25 mouse cellular contexts compared by ENCODE assay signal in genomic region chr14:87467586-87467985, GRCm38 (mm10). TPM values are rescaled to one million over a fixed set of nuclear protein-coding genes. Genes with fewer than 3 reads are reported as not detected.
DNase-seq lines count a peak whose midpoint lies in the region; ATAC-seq and TF ChIP-seq lines count a peak whose summit lies in the region.
"Had no signal": no experiment of that assay in that cellular context is flagged by ENCODE, and none has a peak within 500 bp of the region (broad histone marks: within the 10 kb centered on the region; RNA-seq: fewer than 3 reads in every experiment).

No protein-coding gene starts in this region.

- WGBS in embryonic facial prominence, embryonic 14.5 days: 74% methylated on average over 12 of the region's 12 CpGs
- 87% methylated on average over 12 of the region's 12 CpGs for WGBS in embryonic facial prominence, embryonic 10.5 days
- WGBS in hindbrain, embryonic 11.5 days: 91% methylated on average over 12 of the region's 12 CpGs
- 82% methylated on average over 12 of the region's 12 CpGs for WGBS in hindbrain, embryonic 13.5 days
- WGBS in neural tube, embryonic 14.5 days: 82% methylated on average over 12 of the region's 12 CpGs
- 76% methylated on average over 12 of the region's 12 CpGs for WGBS in neural tube, embryonic 15.5 days

- no peak overlapping the region for H3K9ac ChIP-seq in embryonic facial prominence, embryonic 14.5 days (ENCODE audit: low read depth, low read length)
- no peak overlapping the region for H3K9ac ChIP-seq in hindbrain, embryonic 11.5 days (ENCODE audit: low read depth, low read length)
- H3K9ac ChIP-seq in hindbrain, embryonic 13.5 days: no peak overlapping the region
- no peak overlapping the region for H3K9ac ChIP-seq in neural tube, embryonic 14.5 days (replicated peaks; ENCODE audit: low read depth, low read length)
- no peak overlapping the region for H3K9ac ChIP-seq in neural tube, embryonic 15.5 days (replicated peaks)

- H3K9me3 ChIP-seq in embryonic facial prominence, embryonic 14.5 days (ENCODE audit: control insufficient read depth, low read length): no peaks in the 10 kb centered on the region
- no peaks in the 10 kb centered on the region for H3K9me3 ChIP-seq in embryonic facial prominence, embryonic 10.5 days
- no peaks in the 10 kb centered on the region for H3K9me3 ChIP-seq in hindbrain, embryonic 11.5 days (ENCODE audit: control insufficient read depth, low read length)
- no peaks in the 10 kb centered on the region for H3K9me3 ChIP-seq in hindbrain, embryonic 13.5 days
- no peaks in the 10 kb centered on the region for H3K9me3 ChIP-seq in neural tube, embryonic 14.5 days (ENCODE audit: control insufficient read depth, low read length)
- no peaks in the 10 kb centered on the region for H3K9me3 ChIP-seq in neural tube, embryonic 15.5 days (replicated peaks)
- H3K9me3 ChIP-seq: G1E had no signal

- peak; percentile 14 for DNase-seq in embryonic facial prominence, embryonic 14.5 days (ENCODE audit: low spot score)
- no peak for DNase-seq in embryonic facial prominence, embryonic 10.5 days (ENCODE audit: low spot score)
- no peak for DNase-seq in hindbrain, embryonic 11.5 days (ENCODE audit: low spot score)
- no peak for DNase-seq in layer of hippocampus, adult 2 months (ENCODE audit: low spot score in 2 of 2)
- no peak for DNase-seq in layer of hippocampus, adult 11-12 months (ENCODE audit: low spot score)
- DNase-seq: adrenal gland, postnatal 25 days; cerebellum, adult 18-20 months; cerebellum, postnatal 25 days; embryo, embryonic 11 days; gastrocnemius, postnatal 14 days; heart, adult 2 months; heart, postnatal 36 days; kidney, postnatal 14 days; layer of hippocampus, adult 9-11 months; left cerebral cortex, postnatal 4 days; lung, adult 18-20 months; lung, postnatal 14 days; right cerebral cortex, postnatal 4 days; thymus, adult 2 months had no signal

- H3K4me3 ChIP-seq in embryonic facial prominence, embryonic 14.5 days (ENCODE audit: low read depth, low read length): no peak overlapping the region
- no peak overlapping the region for H3K4me3 ChIP-seq in embryonic facial prominence, embryonic 10.5 days
- no peak overlapping the region for H3K4me3 ChIP-seq in hindbrain, embryonic 11.5 days (ENCODE audit: low read depth, low read length)
- H3K4me3 ChIP-seq in hindbrain, embryonic 13.5 days: no peak overlapping the region
- no peak overlapping the region for H3K4me3 ChIP-seq in layer of hippocampus, adult 2 months
- H3K4me3 ChIP-seq in neural tube, embryonic 14.5 days (ENCODE audit: low read depth, low read length): no peak overlapping the region
- no peak overlapping the region for H3K4me3 ChIP-seq in neural tube, embryonic 15.5 days (replicated peaks)
- H3K4me3 ChIP-seq: heart, adult 2 months; left cerebral cortex, adult 2 months had no signal

- no peak for TF ChIP-seq CTCF in layer of hippocampus, adult 2 months (conservative IDR thresholded peaks at IDR 0.05)

- H3K4me1 ChIP-seq in embryonic facial prominence, embryonic 14.5 days (ENCODE audit: control insufficient read depth, insufficient read depth, low read length): no peaks in the 10 kb centered on the region
- H3K4me1 ChIP-seq in embryonic facial prominence, embryonic 10.5 days: no peaks in the 10 kb centered on the region
- no peaks in the 10 kb centered on the region for H3K4me1 ChIP-seq in hindbrain, embryonic 11.5 days (replicated peaks; ENCODE audit: control insufficient read depth, insufficient read depth, low read length)
- no peaks in the 10 kb centered on the region; the same call in 1 of the 2 replicates for H3K4me1 ChIP-seq in hindbrain, embryonic 13.5 days (replicated peaks)
- no peaks in the 10 kb centered on the region for H3K4me1 ChIP-seq in neural tube, embryonic 14.5 days (ENCODE audit: control insufficient read depth, insufficient read depth, low read length)
- H3K4me1 ChIP-seq in neural tube, embryonic 15.5 days: peaks cover 4% of the 10 kb centered on the region

- no peak for ATAC-seq in embryonic facial prominence, embryonic 14.5 days (ENCODE audit: low read depth)
- peak; percentile 31; the same call in 1 of the 2 replicates for ATAC-seq in hindbrain, embryonic 11.5 days (ENCODE audit: low FRiP score)
- ATAC-seq in hindbrain, embryonic 13.5 days (ENCODE audit: low FRiP score): no peak
- peak; percentile 46; the same call in 1 of the 2 replicates for ATAC-seq in neural tube, embryonic 14.5 days (ENCODE audit: low read depth)
- no peak for ATAC-seq in neural tube, embryonic 15.5 days (ENCODE audit: low FRiP score)

- no peak overlapping the region for H3K27ac ChIP-seq in embryonic facial prominence, embryonic 14.5 days (replicated peaks; ENCODE audit: low read depth, low read length)
- H3K27ac ChIP-seq in embryonic facial prominence, embryonic 10.5 days (replicated peaks): no peak overlapping the region
- H3K27ac ChIP-seq in hindbrain, embryonic 11.5 days (ENCODE audit: low read depth, low read length): no peak overlapping the region
- H3K27ac ChIP-seq in hindbrain, embryonic 13.5 days: no peak overlapping the region
- H3K27ac ChIP-seq in layer of hippocampus, adult 2 months: peak overlapping the region; percentile 29; the same call in 1 of the 2 replicates
- no peak overlapping the region for H3K27ac ChIP-seq in neural tube, embryonic 14.5 days (ENCODE audit: low read depth, low read length)
- H3K27ac ChIP-seq in neural tube, embryonic 15.5 days (replicated peaks): no peak overlapping the region
- H3K27ac ChIP-seq: heart, adult 2 months; left cerebral cortex, adult 2 months had no signal

- no peaks in the 10 kb centered on the region for H3K27me3 ChIP-seq in embryonic facial prominence, embryonic 14.5 days (replicated peaks; ENCODE audit: control insufficient read depth, insufficient read depth, low read length)
- H3K27me3 ChIP-seq in embryonic facial prominence, embryonic 10.5 days (replicated peaks; ENCODE audit: low read depth, poor library complexity, severe bottlenecking): no peaks in the 10 kb centered on the region
- no peaks in the 10 kb centered on the region for H3K27me3 ChIP-seq in hindbrain, embryonic 11.5 days (ENCODE audit: control insufficient read depth, insufficient read depth, low read length)
- no peaks in the 10 kb centered on the region for H3K27me3 ChIP-seq in hindbrain, embryonic 13.5 days
- no peaks in the 10 kb centered on the region for H3K27me3 ChIP-seq in neural tube, embryonic 14.5 days (ENCODE audit: control insufficient read depth, insufficient read depth, low read length)
- H3K27me3 ChIP-seq in neural tube, embryonic 15.5 days (replicated peaks): no peaks in the 10 kb centered on the region

- H3K4me2 ChIP-seq in embryonic facial prominence, embryonic 14.5 days (ENCODE audit: low read depth, low read length): no peak overlapping the region
- H3K4me2 ChIP-seq in hindbrain, embryonic 11.5 days (replicated peaks; ENCODE audit: low read depth, low read length): no peak overlapping the region
- H3K4me2 ChIP-seq in hindbrain, embryonic 13.5 days: no peak overlapping the region
- no peak overlapping the region for H3K4me2 ChIP-seq in neural tube, embryonic 14.5 days (ENCODE audit: low read depth, low read length)
- H3K4me2 ChIP-seq in neural tube, embryonic 15.5 days: no peak overlapping the region
- H3K4me2 ChIP-seq: liver, embryonic 11.5 days had no signal

- H3K36me3 ChIP-seq in embryonic facial prominence, embryonic 14.5 days (ENCODE audit: control insufficient read depth, insufficient read depth, low read length): peaks cover 12% of the 10 kb centered on the region
- H3K36me3 ChIP-seq in embryonic facial prominence, embryonic 10.5 days (replicated peaks): peaks cover 15% of the 10 kb centered on the region
- no peaks in the 10 kb centered on the region for H3K36me3 ChIP-seq in hindbrain, embryonic 11.5 days (ENCODE audit: control insufficient read depth, insufficient read depth, low read length)
- H3K36me3 ChIP-seq in hindbrain, embryonic 13.5 days: no peaks in the 10 kb centered on the region
- no peaks in the 10 kb centered on the region for H3K36me3 ChIP-seq in neural tube, embryonic 14.5 days (ENCODE audit: control insufficient read depth, insufficient read depth, low read length)
- H3K36me3 ChIP-seq in neural tube, embryonic 15.5 days: no peaks in the 10 kb centered on the region

RNA-seq across cellular contexts. Expression of gene Tdrd3, which starts 51.1 kb away (rescaled TPM):
- polyA plus RNA-seq in embryonic facial prominence, embryonic 14.5 days (2014; fragmentation: Nextera tagmentation; extraction: Ambion mirVana): 37.0 and 40.7 TPM in 2 replicates
- 34.3 and 38.0 TPM in 2 replicates for polyA plus RNA-seq in embryonic facial prominence, embryonic 10.5 days (2016; fragmentation: Nextera tagmentation; extraction: Ambion mirVana)
- 46.0 and 48.8 TPM in 2 replicates for polyA plus RNA-seq in hindbrain, embryonic 11.5 days (2014; fragmentation: Nextera tagmentation; extraction: Ambion mirVana)
- polyA plus RNA-seq in hindbrain, embryonic 13.5 days (2015; fragmentation: Nextera tagmentation; extraction: Ambion mirVana): 42.1 and 45.4 TPM in 2 replicates
- 10 to 100 TPM; 25.6 to 26.9 TPM for total RNA-seq in layer of hippocampus, adult 2 months (2021)
- polyA plus RNA-seq in neural tube, embryonic 14.5 days (2014; fragmentation: Nextera tagmentation; extraction: Ambion mirVana): 46.8 and 53.8 TPM in 2 replicates
- 36.8 and 38.0 TPM in 2 replicates for polyA plus RNA-seq in neural tube, embryonic 15.5 days (2015; fragmentation: Nextera tagmentation; extraction: Ambion mirVana)

Comparison
In these comparisons a context has a peak if more than half of its experiments do, and no peak if none do; other contexts are left out.
1. ATAC-seq: peak in hindbrain, embryonic 11.5 days (single experiment) and neural tube, embryonic 14.5 days (single experiment); none in embryonic facial prominence, embryonic 14.5 days (single experiment), hindbrain, embryonic 13.5 days (single experiment) and neural tube, embryonic 15.5 days (single experiment).